Mouse (Mus musculus) retina, embryonic 14.5 days (tissue): ENCODE results near the gene Olfr738.

ENCODE experiments used
- DNase-seq: peaks from one replicate; pipeline ENCODE4 v3.0.0-alpha.2; 2015; ENCODE audit warnings: low spot score

Olfr738 gene

GRCm38 (mm10) chr14:50407268-50407667 lies at the start of gene Olfr738:
Gene Olfr738 (plus strand): TSS chr14:50407568.
- no peak for DNase-seq

- DNase-seq: no peak
Measured at GRCm38 (mm10) chr14:50357593-50357992, 49.8 kb upstream of the Olfr738 start, which contains the start of gene Tlr11. Gene Tlr11 (plus strand): TSS chr14:50357914.

GRCm38 (mm10) chr14:50360480-50360879 lies 46.9 kb upstream of the Olfr738 start:
- no peak for DNase-seq

- DNase-seq: no peak
Measured at GRCm38 (mm10) chr14:50363561-50363960, 43.8 kb upstream of the Olfr738 start.

- DNase-seq: no peak
Measured at GRCm38 (mm10) chr14:50380863-50381262, 26.5 kb upstream of the Olfr738 start, which contains the start of gene Olfr736. Gene Olfr736 (plus strand): TSS chr14:50381163.

GRCm38 (mm10) chr14:50418326-50418725 lies 11.0 kb downstream of the Olfr738 start, which contains the start of gene Olfr739:
Gene Olfr739 (plus strand): TSS chr14:50418626.
- no peak for DNase-seq

- DNase-seq: no peak
Measured at GRCm38 (mm10) chr14:50445245-50445644, 37.9 kb downstream of the Olfr738 start, which contains the start of gene Olfr740. Gene Olfr740 (plus strand): TSS chr14:50445545.
